Mouse (Mus musculus) forebrain, embryonic 11.5 days (tissue): ENCODE results near the gene Hirip3. TPM values are rescaled to one million over a fixed set of nuclear protein-coding genes. Genes with fewer than 3 reads are reported as not detected.

ENCODE experiments used
- ATAC-seq: fragments of 200-750 bp; cut with Nextera tagmentation; replicated peaks from 2 replicates; pipeline ENCODE4 v1.8.0; 2017; ENCODE audit warnings: moderate TSS enrichment; ENCODE audit not compliant: low FRiP score
- DNase-seq: peaks from one replicate; pipeline ENCODE4 v3.0.0-alpha.2; 2017; ENCODE audit warnings: low spot score
- H3K27ac ChIP-seq: fragments of 300-500 bp; sonication (generic); 2 replicates; pipeline ENCODE4 v1.5.1; 2014; ENCODE audit warnings: low read depth, low read length
- H3K27me3 ChIP-seq: fragments of 300-500 bp; sonication (generic); 2 replicates; pipeline ENCODE4 v1.6.1; 2014; ENCODE audit warnings: mild to moderate bottlenecking, low read length, mixed read lengths; ENCODE audit not compliant: control insufficient read depth, insufficient read depth
- H3K36me3 ChIP-seq: fragments of 300-500 bp; sonication (generic); 2 replicates; pipeline ENCODE4 v1.6.1; 2014; ENCODE audit warnings: mild to moderate bottlenecking, low read length, moderate library complexity, mixed read lengths; ENCODE audit not compliant: control insufficient read depth, insufficient read depth
- H3K4me1 ChIP-seq: fragments of 300-500 bp; sonication (generic); replicated peaks from 2 replicates; pipeline ENCODE4 v1.6.1; 2014; ENCODE audit warnings: low read length, mixed read lengths; ENCODE audit not compliant: control insufficient read depth, insufficient read depth
- H3K4me2 ChIP-seq: fragments of 300-500 bp; sonication (generic); 2 replicates; pipeline ENCODE4 v1.6.1; 2014; ENCODE audit warnings: low read depth, mild to moderate bottlenecking, low read length, moderate library complexity, mixed read lengths; ENCODE audit not compliant: severe bottlenecking
- H3K4me3 ChIP-seq: fragments of 300-500 bp; sonication (generic); 2 replicates; pipeline ENCODE4 v1.5.1; 2014; ENCODE audit warnings: low read depth, low read length
- H3K9ac ChIP-seq: fragments of 300-500 bp; sonication (generic); 2 replicates; pipeline ENCODE4 v1.6.1; 2014; ENCODE audit warnings: low read length
- H3K9me3 ChIP-seq: fragments of 300-500 bp; sonication (generic); 2 replicates; pipeline ENCODE4 v1.6.1; 2016; ENCODE audit warnings: low read length, mixed read lengths; ENCODE audit not compliant: control insufficient read depth
- WGBS: fragments of 180-500 bp; shearing (Covaris S2); extraction: QIAGEN DNeasy Blood & Tissue Kit; methylation state at CpG from one replicate; pipeline ENCODE4 v1.1.7; 2014; 5-methylcytosine and 5-hydroxymethylcytosine counted together
- polyA plus RNA-seq: library from polyadenylated mRNA; unstranded; fragments of >200 nt; fragmentation: Nextera tagmentation; extraction: Ambion mirVana; gene quantifications from 2 replicates; pipeline ENCODE4 v1.2.1, GENCODE M21; 2014

Gene Hirip3
- 29.9 and 38.8 TPM in 2 replicates for polyA plus RNA-seq

- H3K4me1 ChIP-seq: peaks cover 20% of the 10 kb centered on the region
- H3K27me3 ChIP-seq: no peaks in the 10 kb centered on the region
- ATAC-seq (peak; percentile 89), DNase-seq (peak; percentile 97)
- WGBS: 5% methylated on average over 42 of the region's 42 CpGs
- peak within 1 kb of the TSS; percentile 64 for H3K4me3 ChIP-seq
- peak within 1 kb of the TSS; percentile 72 for H3K4me2 ChIP-seq
- H3K9me3 ChIP-seq: no peaks in the 10 kb centered on the region
- H3K36me3 ChIP-seq: peaks cover 18% of the 10 kb centered on the region; the same call in 1 of the 2 replicates
- H3K9ac ChIP-seq: peak within 1 kb of the TSS; percentile 87
- H3K27ac ChIP-seq: peak within 1 kb of the TSS; percentile 84
Measured at GRCm38 (mm10) chr7:126861429-126862130, at the start of gene Hirip3. Gene Hirip3, plus strand, starts transcription at chr7:126861972.

DNA sequence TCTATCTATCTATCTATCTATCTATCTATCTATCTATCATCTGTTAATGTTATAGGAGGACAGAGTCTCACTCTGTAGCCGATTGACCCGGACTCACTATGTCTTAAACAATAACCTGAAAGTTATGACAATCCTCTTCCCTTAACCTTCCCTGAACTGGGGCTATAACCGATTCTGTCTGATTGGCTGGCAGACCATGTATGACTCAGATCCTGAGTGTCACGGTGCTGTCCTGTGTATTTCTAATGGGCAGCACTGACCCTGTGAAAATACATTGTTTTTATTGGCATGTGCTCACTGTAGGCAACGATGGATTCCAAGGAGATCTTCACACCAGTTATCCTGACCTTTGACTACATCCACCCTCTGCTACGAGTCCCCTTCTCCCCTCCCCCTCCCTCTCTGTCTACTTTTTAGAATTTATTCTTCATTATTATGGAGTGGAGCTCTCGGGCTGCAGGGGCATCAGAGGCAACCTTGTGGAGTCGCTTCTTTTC lies 46.0 kb upstream of the Hirip3 start:
- H3K27me3 ChIP-seq: no peaks in the 10 kb centered on the region
- no peaks in the 10 kb centered on the region for H3K9me3 ChIP-seq
- no peak overlapping the region for H3K4me2 ChIP-seq
- H3K9ac ChIP-seq: no peak overlapping the region
- DNase-seq (peak; percentile 31), ATAC-seq (no peak)
- no peaks in the 10 kb centered on the region for H3K36me3 ChIP-seq
- H3K4me1 ChIP-seq: no peaks in the 10 kb centered on the region
- H3K4me3 ChIP-seq: no peak overlapping the region
- no peak overlapping the region for H3K27ac ChIP-seq
- WGBS: 64% methylated on average over 8 of the region's 8 CpGs

GRCm38 (mm10) chr7:126816494-126816893 lies 45.3 kb upstream of the Hirip3 start:
- no peak for DNase-seq
- no peak overlapping the region for H3K27ac ChIP-seq
- H3K9me3 ChIP-seq: no peaks in the 10 kb centered on the region
- H3K4me3 ChIP-seq: no peak overlapping the region
- no peaks in the 10 kb centered on the region for H3K27me3 ChIP-seq
- no peak overlapping the region for H3K4me2 ChIP-seq
- whole genome bisulfite sequencing: 91% methylated on average over 8 of the region's 8 CpGs
- H3K9ac ChIP-seq: no peak overlapping the region
- no peaks in the 10 kb centered on the region for H3K36me3 ChIP-seq
- H3K4me1 ChIP-seq: no peaks in the 10 kb centered on the region
- ATAC-seq: no peak

DNA sequence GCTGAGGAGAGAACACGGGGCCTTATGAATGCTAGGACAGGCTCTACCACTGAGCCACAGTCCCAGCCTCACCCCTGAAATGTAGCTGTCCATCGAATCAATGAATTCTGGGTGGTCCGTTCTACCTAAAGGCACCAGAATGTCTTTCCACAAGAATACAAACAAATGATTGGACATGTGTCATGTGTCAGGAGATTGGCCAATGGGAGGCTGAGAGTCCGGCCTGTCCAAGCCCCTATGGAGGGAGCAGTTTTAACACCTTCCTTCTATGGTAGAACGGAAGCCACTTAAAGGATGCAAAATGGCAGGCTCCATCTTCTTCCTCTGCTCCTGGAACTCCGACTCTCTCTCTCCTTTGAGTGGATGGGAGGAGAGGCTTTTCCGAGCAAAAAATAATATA lies 44.2 kb upstream of the Hirip3 start:
- no peak for DNase-seq
- H3K36me3 ChIP-seq: no peaks in the 10 kb centered on the region
- no peak overlapping the region for H3K4me3 ChIP-seq
- H3K9me3 ChIP-seq: no peaks in the 10 kb centered on the region
- 0 out of 2 replicates have a peak, but pooled peaks cover 2% of the 10 kb centered on the region for H3K27me3 ChIP-seq
- no peak for ATAC-seq
- 83% methylated on average over 7 of the region's 7 CpGs for WGBS
- peaks cover 1% of the 10 kb centered on the region; the same call in 1 of the 2 replicates for H3K4me1 ChIP-seq
- H3K9ac ChIP-seq: no peak overlapping the region
- no peak overlapping the region for H3K27ac ChIP-seq
- no peak overlapping the region for H3K4me2 ChIP-seq

DNA sequence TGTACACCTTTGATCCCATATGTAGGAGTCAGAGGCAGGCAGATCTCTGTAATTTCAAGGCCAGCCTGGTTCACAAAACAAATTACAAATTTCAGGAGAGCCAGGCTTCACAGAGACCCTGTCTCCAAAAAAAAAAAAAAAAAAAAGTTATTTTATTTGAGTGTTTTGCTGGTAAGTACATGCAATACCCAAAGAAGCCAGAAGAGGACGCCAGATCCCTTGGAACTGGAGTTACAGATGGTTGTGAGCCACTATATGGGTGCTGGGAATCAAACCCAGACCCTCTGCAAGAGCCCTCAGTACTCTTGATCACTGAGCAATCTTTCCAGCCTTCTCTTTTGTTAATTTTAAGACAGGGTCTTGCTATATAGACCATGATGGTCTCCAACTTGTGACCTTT lies 43.0 kb upstream of the Hirip3 start:
- H3K27ac ChIP-seq: no peak overlapping the region
- WGBS: 44% methylated on average over 1 of the region's 1 CpGs
- no peak overlapping the region for H3K9ac ChIP-seq
- H3K9me3 ChIP-seq: no peaks in the 10 kb centered on the region
- 0 out of 2 replicates have a peak, but pooled peaks cover 3% of the 10 kb centered on the region for H3K27me3 ChIP-seq
- no peak overlapping the region for H3K4me2 ChIP-seq
- peaks cover 5% of the 10 kb centered on the region; the same call in 1 of the 2 replicates for H3K4me1 ChIP-seq
- H3K4me3 ChIP-seq: no peak overlapping the region
- ATAC-seq (no peak), DNase-seq (peak; percentile 24)
- H3K36me3 ChIP-seq: no peaks in the 10 kb centered on the region

DNA sequence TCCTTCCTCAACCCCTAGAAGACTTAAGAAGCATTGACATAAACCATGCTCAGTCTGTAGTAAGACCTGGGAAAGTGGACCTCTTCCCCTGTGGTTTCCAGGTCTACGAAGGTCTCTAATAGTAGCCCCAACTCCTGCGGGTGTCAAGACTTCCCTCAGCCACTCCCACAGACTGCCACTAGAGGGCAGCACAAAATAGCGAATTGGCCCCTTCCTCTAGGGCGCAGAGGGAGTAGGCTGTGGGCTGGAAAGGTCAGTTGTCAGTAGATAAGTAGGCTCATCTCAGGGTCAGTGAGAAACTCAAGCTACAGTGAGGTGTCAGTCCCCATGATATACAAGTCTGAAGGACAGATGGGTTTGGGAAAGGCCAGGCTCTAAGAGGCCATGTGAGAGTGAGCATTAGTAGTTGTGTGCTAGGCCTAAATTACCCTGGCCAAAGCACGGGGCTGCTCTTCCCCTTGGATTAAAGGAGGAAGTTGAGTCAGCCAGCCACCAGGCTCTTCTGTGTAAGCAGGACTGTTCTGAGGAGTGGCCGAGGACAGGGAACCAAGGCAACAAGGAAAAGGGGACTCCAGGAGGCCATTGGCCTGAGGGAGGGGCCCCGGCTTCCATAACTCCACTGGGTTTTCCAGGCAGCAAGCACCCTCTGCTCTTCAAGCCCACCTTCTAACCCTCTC lies 39.8 kb upstream of the Hirip3 start:
- Histone ChIP-seq H3K36me3 (no peaks in the 10 kb centered on the region), H3K9ac (no peak overlapping the region), H3K4me3 (no peak overlapping the region), H3K27ac (no peak overlapping the region), H3K4me1 (peaks cover 8% of the 10 kb centered on the region; the same call in 1 of the 2 replicates), H3K4me2 (no peak overlapping the region), H3K9me3 (no peaks in the 10 kb centered on the region), H3K27me3 (0 out of 2 replicates have a peak, but pooled peaks cover 3% of the 10 kb centered on the region)
- WGBS: 23% methylated on average over 7 of the region's 7 CpGs
- ATAC-seq (peak; percentile 60), DNase-seq (peak; percentile 90)

GRCm38 (mm10) chr7:126822741-126823140 lies 39.0 kb upstream of the Hirip3 start:
- peak; percentile 25; the same call in 1 of the 2 replicates for ATAC-seq
- H3K27me3 ChIP-seq: 0 out of 2 replicates have a peak, but pooled peaks cover 3% of the 10 kb centered on the region
- WGBS: 8% methylated on average over 9 of the region's 9 CpGs
- no peaks in the 10 kb centered on the region for H3K36me3 ChIP-seq
- peak overlapping the region; percentile 91 for H3K4me2 ChIP-seq
- DNase-seq: no peak
- no peak overlapping the region for H3K27ac ChIP-seq
- peak overlapping the region; percentile 54 for H3K4me3 ChIP-seq
- H3K4me1 ChIP-seq: peaks cover 8% of the 10 kb centered on the region; the same call in 1 of the 2 replicates
- peak overlapping the region; percentile 73 for H3K9ac ChIP-seq
- no peaks in the 10 kb centered on the region for H3K9me3 ChIP-seq

- Histone ChIP-seq H3K4me1 (peaks cover 8% of the 10 kb centered on the region; the same call in 1 of the 2 replicates), H3K9ac (peak overlapping the region; percentile 73), H3K27ac (peak overlapping the region; percentile 25; the same call in 1 of the 2 replicates), H3K4me2 (peak overlapping the region; percentile 91), H3K4me3 (peak overlapping the region; percentile 54), H3K36me3 (no peaks in the 10 kb centered on the region), H3K27me3 (0 out of 2 replicates have a peak, but pooled peaks cover 3% of the 10 kb centered on the region), H3K9me3 (no peaks in the 10 kb centered on the region)
- DNase-seq: peak; percentile 68
- peak; percentile 74 for ATAC-seq
- under 1% methylated on average over 12 of the region's 19 CpGs for WGBS
Measured at GRCm38 (mm10) chr7:126823202-126823711, 38.5 kb upstream of the Hirip3 start.
